Mouse (Mus musculus): ENCODE data around the gene Rab3il1. TPM values are rescaled to one million over a fixed set of nuclear protein-coding genes. Genes with fewer than 3 reads are reported as not detected.

The Rab3il1 gene
- total RNA-seq, 4 experiments from 2014 or later: 9.2 to 12.7 (median 11.1) TPM

- DNase-seq (ENCODE audit: low spot score in 2 of 2): no peak
These were observed 58.6 kb downstream of the Rab3il1 start for GRCm38 (mm10) chr19:10059911-10060567.

DNA sequence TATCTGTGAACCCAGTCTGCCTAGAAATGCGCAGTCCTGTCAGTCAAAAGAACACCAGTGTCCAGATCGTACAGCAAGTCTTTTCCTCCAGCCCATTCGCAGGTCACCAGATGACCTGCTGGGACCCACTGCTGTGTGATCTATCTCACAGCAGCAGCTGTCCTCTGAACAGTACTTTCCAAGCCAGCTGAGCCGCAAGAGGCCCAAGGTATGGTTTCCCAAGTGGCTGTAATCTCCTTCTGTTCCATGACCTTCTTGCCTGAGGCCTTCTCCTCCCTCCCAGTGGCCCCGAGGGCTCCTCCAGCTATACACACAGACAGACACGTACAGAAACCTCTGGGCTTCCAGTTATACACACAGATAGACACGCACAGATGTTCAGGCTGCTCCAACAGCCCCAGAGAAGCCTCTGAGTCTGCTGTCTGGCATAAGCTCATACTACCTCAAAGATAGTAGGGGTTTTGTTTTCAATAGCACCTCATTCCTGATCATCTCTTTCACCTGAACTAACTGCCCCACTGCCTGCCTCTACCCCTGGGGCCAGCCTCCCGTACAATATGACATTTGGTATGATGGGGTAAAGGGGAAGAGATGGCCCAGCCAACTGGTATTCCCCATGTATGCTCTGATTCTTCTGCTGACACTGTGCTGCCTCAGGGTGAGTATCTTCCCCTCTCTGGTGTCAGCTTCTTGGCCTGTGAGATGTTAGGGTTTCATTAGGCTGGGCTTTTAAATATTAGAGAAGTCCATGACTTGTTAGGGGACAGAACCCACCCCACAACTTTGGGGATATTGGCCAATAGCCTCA, 59.5 kb downstream of the Rab3il1 start:
- no peak for DNase-seq (ENCODE audit: low spot score in 2 of 2)

DNA sequence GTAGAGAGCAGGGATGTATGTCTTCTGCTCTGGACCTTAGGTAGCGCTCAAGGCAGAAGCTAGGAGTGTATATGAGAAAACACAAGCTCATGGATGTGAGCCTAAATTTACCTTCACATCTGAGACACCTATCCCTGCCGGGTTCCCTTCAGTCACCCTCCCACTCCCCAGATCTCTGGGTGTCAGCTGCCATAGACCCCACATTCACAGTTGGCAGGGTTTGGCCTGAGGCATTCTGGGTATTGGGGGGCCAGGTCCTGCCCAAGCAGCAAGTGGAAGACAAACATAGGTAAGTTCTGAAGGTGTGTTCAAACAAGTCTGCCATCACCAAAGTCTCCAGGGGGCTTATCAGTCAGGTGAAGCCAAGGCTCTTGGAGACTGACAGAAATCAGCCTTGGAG, 60.2 kb downstream of the Rab3il1 start:
- no peak for DNase-seq (ENCODE audit: low spot score in 2 of 2)

DNA sequence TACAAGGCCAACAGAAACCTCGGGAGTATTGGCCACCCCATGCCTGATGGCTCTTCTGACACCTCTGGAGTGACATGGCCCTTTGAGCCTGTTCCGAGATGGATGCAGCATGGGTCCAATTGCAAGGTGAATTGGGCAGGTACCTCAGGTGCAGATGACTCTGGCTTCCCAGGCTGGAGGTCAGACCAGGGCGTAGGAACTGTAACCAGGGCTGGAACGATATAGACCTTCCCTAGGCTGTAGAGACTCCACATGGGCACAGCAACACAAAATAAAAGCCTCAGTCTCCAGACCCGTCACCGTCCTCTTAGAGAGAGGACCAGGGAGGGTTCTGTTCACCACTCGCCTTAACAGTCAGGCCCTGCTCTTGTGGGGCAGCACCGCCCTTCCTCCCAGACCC, 60.8 kb downstream of the Rab3il1 start:
- DNase-seq (ENCODE audit: low spot score in 2 of 2): no peak

- no peak for DNase-seq (ENCODE audit: low spot score in 2 of 2)
These were observed 61.4 kb downstream of the Rab3il1 start for GRCm38 (mm10) chr19:10062862-10063261.

- DNase-seq (ENCODE audit: low spot score in 2 of 2): no peak
These were observed 62.9 kb downstream of the Rab3il1 start for GRCm38 (mm10) chr19:10064173-10065012.

DNA sequence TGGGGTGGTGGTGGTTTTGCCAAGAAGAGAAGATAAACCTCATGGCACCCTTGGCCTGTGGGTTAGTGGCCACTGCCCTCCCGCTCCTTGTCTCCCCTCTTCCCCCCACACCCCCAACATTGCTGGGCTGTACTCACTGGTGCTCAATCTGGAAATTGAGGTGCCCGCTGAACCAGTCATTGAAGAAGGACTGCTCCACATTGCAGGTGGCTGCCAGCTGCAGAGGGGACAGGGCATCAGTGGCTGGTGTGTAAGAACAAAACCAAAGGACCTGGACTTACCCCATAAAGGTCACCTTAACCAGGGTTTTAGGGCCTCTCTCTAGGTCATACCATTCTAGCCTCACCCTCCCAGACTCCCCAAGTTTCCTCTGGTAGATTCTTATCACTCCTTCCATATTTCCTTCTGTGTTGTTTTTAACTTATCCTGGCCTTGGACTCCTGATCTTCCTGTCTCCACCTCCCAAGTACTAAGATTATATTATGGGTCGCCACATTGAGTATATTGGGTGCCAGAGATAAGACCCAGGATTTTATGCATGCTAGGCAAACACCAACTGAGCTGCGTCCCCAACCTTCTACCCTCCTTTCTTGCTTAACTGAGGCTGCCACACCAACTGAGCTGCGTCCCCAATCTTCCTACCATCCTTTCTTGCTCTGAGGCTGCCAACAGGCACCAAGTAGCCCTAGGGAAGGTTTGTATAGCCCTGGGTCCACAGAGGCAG, 64.2 kb downstream of the Rab3il1 start:
- no peak for DNase-seq (ENCODE audit: low spot score in 2 of 2)

DNA sequence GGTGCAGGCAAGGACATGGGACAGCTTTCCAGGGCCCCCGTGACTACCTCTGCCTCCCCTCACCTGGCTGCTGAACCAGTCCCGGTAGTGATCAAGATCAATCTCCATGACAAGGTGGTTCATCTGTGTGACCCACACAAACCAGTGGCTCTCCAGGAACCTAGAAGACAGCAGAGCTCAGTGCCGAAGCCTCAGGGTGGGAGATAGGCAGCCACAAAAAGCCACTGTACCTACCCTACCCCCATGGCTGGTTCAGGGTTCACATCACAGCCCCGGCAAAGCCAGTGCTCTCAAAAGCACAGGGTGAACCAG, 64.7 kb downstream of the Rab3il1 start:
- no peak for DNase-seq (ENCODE audit: low spot score in 2 of 2)

DNA sequence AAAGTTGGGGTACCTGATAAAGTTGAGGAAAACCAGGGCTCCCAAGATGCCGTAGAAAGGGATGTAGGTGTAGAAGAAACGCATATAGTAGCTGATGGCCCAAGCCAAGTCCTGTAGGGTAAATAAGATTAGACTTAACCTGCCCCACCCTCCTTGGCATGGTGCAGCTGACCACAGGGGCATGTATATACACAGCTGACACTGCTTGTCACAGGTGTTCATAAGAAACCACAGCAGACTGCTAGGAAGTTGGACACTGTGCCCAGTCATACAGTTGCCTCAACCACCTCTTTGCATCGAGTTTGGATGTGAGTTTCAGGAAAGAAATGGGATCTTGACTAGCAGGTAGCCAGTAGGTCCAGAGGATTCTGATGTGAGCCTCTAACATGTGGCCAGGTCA, 65.0 kb downstream of the Rab3il1 start:
- no peak for DNase-seq (ENCODE audit: low spot score in 2 of 2)

DNA sequence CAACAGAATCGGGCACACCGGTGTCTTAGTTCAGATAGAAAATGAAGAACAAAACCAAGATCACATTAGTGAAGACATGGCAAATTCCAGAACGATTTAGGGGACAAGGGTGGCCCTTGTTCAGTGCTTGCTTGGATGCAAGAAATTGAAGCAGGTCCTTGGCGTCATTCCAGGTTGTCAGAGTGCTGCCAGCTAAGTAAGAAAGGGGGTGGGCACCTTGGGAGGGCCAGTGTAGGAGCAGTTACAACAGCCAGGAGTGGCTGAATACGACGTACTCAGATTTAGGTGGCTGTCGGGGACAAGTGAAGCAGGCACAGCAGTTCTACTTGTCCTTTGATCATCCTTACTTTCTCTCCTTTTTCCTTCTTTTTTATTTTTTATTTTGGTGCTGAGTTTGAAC, 66.2 kb downstream of the Rab3il1 start:
- no peak for DNase-seq (ENCODE audit: low spot score in 2 of 2)

DNA sequence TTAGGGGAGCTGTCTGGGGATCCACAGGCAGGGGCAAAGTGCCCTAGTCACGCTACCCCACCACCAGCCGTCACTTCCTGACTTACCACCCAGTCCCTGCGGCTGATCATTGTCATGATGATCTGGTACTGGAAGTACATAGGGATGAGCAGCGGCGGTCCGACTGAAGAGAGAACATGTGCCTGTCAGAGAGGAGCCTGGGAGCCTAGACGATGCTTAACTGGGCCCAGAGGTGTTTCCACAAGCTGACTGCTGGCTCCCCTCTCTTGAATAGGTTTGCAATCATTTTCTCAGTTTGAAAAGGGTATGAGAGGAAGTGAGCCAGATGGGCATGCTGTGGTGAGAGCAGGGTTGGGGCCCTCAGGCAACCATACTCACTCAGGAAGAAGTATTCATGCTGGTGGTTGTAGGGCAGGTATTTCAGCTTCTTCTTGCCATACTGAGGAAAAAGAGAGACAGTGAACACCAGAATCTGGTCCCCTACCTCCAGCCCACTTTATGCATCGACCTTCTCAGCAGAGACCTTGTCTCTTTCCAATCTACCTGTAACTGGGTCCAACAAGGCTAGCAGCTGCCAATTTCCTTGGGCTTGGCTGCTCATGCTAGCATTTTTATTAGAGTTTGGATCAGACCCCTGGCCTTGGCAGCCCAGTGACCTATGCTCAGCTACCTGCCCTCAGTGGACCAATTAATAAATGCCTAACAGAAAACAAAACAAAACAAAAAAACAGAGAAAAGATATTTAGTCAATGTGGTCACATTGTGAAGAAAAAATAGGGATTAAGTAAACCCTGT, 68.9 kb downstream of the Rab3il1 start:
- no peak for DNase-seq (ENCODE audit: low spot score in 2 of 2)

DNA sequence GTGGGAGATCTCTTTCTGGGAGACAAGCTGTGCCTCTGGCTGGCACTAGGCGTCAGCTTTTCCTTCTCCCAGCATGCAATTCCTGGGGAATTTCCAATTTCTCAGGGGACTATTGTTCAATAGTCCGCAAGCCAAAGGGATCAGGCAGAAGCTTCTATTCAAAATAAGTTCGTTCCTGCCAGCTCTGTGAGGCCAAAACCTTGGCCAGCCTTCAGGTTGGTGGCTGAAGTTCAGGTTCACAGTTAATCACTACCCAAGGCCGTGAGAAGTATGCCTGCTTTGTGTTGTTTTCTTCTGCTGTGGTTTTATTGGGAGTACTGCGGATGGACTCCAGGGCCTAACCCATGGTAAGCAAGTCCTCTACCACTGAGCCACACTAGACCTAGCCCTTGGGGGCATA, 69.7 kb downstream of the Rab3il1 start:
- DNase-seq (ENCODE audit: low spot score in 2 of 2): peak in 1 of 2 experiments; percentile 57

- DNase-seq (ENCODE audit: low spot score in 2 of 2): no peak
These were observed 70.4 kb downstream of the Rab3il1 start for GRCm38 (mm10) chr19:10071892-10072291.

- no peak for DNase-seq (ENCODE audit: low spot score in 2 of 2)
These were observed 71.7 kb downstream of the Rab3il1 start for GRCm38 (mm10) chr19:10073145-10073544.

DNA sequence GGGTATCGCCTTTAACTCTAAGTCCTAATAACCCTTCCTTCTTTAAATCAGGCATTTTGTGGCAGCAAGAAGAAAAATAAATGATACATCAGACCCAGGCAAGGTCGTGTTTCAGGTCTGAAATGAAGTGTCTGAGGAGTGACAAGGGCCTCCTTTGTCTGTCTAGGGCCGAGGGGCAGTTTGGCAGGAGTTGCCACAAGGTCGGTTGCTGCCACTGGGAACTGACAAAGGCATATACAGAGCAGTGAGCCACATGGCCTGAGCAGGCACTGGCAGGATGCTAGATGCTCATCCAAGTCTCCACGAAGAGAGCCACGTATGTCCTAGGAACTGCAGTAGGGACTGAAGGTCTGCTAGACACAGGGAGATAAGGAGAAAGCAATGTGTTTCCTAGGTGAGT, 76.9 kb downstream of the Rab3il1 start:
- DNase-seq (ENCODE audit: low spot score in 2 of 2): no peak

DNA sequence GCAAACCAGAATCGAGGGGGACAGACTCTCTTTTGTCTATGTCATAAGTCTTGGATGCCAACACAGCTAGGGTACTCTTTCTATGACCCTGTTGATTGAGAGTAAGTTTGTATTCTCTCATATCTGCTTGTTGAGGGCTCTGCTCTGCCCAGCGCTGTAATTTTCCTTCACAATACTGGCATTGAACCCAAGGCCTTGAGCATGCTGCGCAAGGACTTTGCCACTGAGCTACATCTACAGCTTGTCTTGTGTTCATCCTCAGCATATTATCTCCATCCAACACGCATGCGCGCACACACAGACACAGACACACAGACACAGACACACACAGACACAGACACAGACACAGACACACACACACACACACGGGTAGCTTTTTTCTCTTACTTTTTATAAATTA, 78.9 kb downstream of the Rab3il1 start:
- no peak for DNase-seq (ENCODE audit: low spot score in 2 of 2)

GRCm38 (mm10) chr19:10082105-10082504, 80.6 kb downstream of the Rab3il1 start:
- DNase-seq (ENCODE audit: low spot score in 2 of 2): no peak

- no peak for DNase-seq (ENCODE audit: low spot score in 2 of 2)
These were observed 84.0 kb downstream of the Rab3il1 start for GRCm38 (mm10) chr19:10085454-10085853.

DNA sequence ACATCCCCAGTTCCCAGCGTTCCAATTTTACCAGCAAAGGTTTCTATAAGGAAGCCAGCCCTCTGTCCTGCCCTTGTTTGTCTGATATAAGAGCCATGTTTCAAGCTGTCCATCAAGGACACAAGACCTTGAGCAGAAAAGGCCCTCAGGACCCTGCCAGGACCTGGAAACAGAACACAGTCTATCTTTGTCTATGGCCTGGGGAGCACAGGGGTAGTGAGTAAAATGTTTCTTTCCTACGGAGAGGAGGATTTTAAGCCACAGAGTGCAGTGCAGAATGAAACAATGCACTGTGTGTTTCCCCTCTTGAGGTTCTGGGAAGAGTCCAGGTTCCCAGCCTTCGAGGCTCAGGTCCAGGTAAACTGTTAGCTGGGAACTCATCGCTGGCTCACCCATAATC, 85.5 kb downstream of the Rab3il1 start:
- no peak for DNase-seq (ENCODE audit: low spot score in 2 of 2)

Data from left cerebral cortex, adult 8-10 months (tissue).